Mouse (Mus musculus): Measurements from ENCODE around the gene Uggt2.

DNA sequence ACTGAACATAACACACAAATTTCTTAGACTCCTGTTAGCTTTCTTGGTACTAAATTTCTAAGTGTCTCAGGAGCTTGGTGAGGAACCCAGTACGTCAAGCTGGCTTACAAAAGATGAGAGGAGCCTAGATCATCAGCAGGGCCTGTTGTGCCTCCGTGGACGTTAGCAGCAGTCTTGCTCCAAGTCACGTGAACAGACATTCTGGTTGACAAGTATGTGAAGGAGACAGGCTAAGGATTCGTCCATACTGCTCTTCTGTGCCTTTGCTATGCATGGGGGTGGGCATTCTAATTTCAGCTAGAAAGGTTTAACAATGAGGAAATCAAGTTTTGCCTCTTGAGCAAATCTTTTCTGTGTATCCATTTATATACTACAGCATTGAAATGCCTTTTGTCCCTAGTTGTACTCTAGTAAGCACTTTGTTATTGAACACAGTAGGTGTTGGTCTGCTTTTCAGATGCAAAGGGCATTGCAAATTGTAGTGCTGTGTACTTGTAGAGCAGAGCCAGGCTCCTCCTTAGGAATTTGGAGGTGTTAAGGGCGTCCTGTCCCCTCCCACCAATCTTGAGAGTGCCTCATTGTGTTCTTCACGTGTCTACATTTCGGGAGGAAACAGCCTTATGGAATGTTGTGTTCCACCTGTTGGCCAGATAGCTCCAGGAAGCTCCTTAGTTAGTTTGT lies 122.0 kb downstream of the Uggt2 start:
- TF ChIP-seq CTCF (IDR thresholded peaks at IDR 0.05; ENCODE audit: control insufficient read depth, insufficient read depth, insufficient read length) (no peak), MYOG (IDR thresholded peaks at IDR 0.05; ENCODE audit: control insufficient read depth, extremely low read depth, insufficient read length) (no peak), MAX (IDR thresholded peaks at IDR 0.05) (no peak), CEBPB (IDR thresholded peaks at IDR 0.05; ENCODE audit: low read depth) (no peak)
